Mouse (Mus musculus) midbrain, postnatal 0 days (tissue): ENCODE results near the gene Tex2. TPM values are rescaled to one million over a fixed set of nuclear protein-coding genes. Genes with fewer than 3 reads are reported as not detected.

Experiments used
- ATAC-seq: fragments of 200-750 bp; cut with Nextera tagmentation; 2 replicates; pipeline ENCODE4 v1.8.0; 2017; ENCODE audit warnings: moderate number of reproducible peaks, mild to moderate bottlenecking, moderate TSS enrichment, moderate library complexity; ENCODE audit not compliant: low FRiP score
- DNase-seq: peaks from one replicate; pipeline ENCODE4 v3.0.0-alpha.2; 2015; ENCODE audit warnings: low spot score
- H3K27ac ChIP-seq: fragments of 300-500 bp; sonication (generic); 2 replicates; pipeline ENCODE4 v1.5.1; 2014; ENCODE audit warnings: low read depth, mild to moderate bottlenecking, low read length, mixed read lengths
- H3K27me3 ChIP-seq: fragments of 300-500 bp; sonication (generic); 2 replicates; pipeline ENCODE4 v1.6.1; 2014; ENCODE audit warnings: low read length, control low read depth, mixed read lengths; ENCODE audit not compliant: insufficient read depth
- H3K36me3 ChIP-seq: fragments of 300-500 bp; sonication (generic); 2 replicates; pipeline ENCODE4 v1.6.1; 2014; ENCODE audit warnings: low read length, control low read depth, mixed read lengths; ENCODE audit not compliant: insufficient read depth
- H3K4me1 ChIP-seq: fragments of 300-500 bp; sonication (generic); 2 replicates; pipeline ENCODE4 v1.6.1; 2014; ENCODE audit warnings: mild to moderate bottlenecking, control low read depth, antibody characterized with exemption, low read length, mixed read lengths; ENCODE audit not compliant: insufficient read depth
- H3K4me2 ChIP-seq: fragments of 300-500 bp; sonication (generic); 2 replicates; pipeline ENCODE4 v1.6.1; 2014; ENCODE audit warnings: low read depth, mild to moderate bottlenecking, low read length, mixed read lengths; ENCODE audit not compliant: poor library complexity, severe bottlenecking
- H3K4me3 ChIP-seq: fragments of 300-500 bp; sonication (generic); 2 replicates; pipeline ENCODE4 v1.5.1; 2014; ENCODE audit warnings: low read depth, mild to moderate bottlenecking, low read length, moderate library complexity
- H3K9ac ChIP-seq: fragments of 300-500 bp; sonication (generic); replicated peaks from 2 replicates; pipeline ENCODE4 v1.6.1; 2014; ENCODE audit warnings: mild to moderate bottlenecking, low read length, moderate library complexity, mixed read lengths; ENCODE audit not compliant: poor library complexity, severe bottlenecking
- H3K9me3 ChIP-seq: fragments of 300-500 bp; sonication (generic); 2 replicates; pipeline ENCODE4 v1.6.1; 2016; ENCODE audit warnings: low read length, control low read depth
- CTCF ChIP-seq: IDR thresholded peaks from 2 replicates; pipeline ENCODE4 v1.5.1; 2016; ENCODE audit warnings: antibody characterized with exemption, mild to moderate bottlenecking
- WGBS: fragments of 180-500 bp; shearing (Covaris S2); extraction: QIAGEN DNeasy Blood & Tissue Kit; methylation state at CpG from one replicate; pipeline ENCODE4 v1.1.7; 2014; 5-methylcytosine and 5-hydroxymethylcytosine counted together
- polyA plus RNA-seq: library from polyadenylated mRNA; unstranded; fragments of >200 nt; fragmentation: Nextera tagmentation; extraction: Ambion mirVana; gene quantifications from 2 replicates; pipeline ENCODE4 v1.2.1, GENCODE M21; 2015
- total RNA-seq: library from RNA; depleted of rRNA; stranded (reverse); fragments of >200 nt; gene quantifications from 2 replicates; pipeline ENCODE4 v1.2.3, GENCODE M21; 2014

Gene Tex2
- total and polyA plus RNA-seq, 2 experiments from 2014 or later: 36.3 to 69.5 TPM

- no peak overlapping the region for H3K4me2 ChIP-seq
- TF ChIP-seq CTCF: no peak
- 0 out of 2 replicates have a peak, but pooled peaks cover 3% of the 10 kb centered on the region for H3K4me1 ChIP-seq
- peaks cover 17% of the 10 kb centered on the region for H3K36me3 ChIP-seq
- no peaks in the 10 kb centered on the region for H3K9me3 ChIP-seq
- H3K4me3 ChIP-seq: no peak overlapping the region
- DNase-seq: no peak
- no peaks in the 10 kb centered on the region for H3K27me3 ChIP-seq
- no peak overlapping the region for H3K9ac ChIP-seq
- WGBS: 92% methylated on average over 14 of the region's 14 CpGs
- H3K27ac ChIP-seq: no peak overlapping the region
- no peak for ATAC-seq
Observed at GRCm38 (mm10) chr11:106511236-106512005, 101.8 kb downstream of the Tex2 start.

GRCm38 (mm10) chr11:106507638-106508037, 105.6 kb downstream of the Tex2 start:
- no peak for TF ChIP-seq CTCF
- DNase-seq (no peak), ATAC-seq (no peak)
- Histone ChIP-seq H3K9me3 (no peaks in the 10 kb centered on the region), H3K27ac (no peak overlapping the region), H3K4me1 (no peaks in the 10 kb centered on the region), H3K36me3 (peaks cover 14% of the 10 kb centered on the region), H3K4me3 (no peak overlapping the region), H3K27me3 (no peaks in the 10 kb centered on the region), H3K4me2 (no peak overlapping the region), H3K9ac (no peak overlapping the region)
- WGBS: 94% methylated on average over 7 of the region's 7 CpGs

DNA sequence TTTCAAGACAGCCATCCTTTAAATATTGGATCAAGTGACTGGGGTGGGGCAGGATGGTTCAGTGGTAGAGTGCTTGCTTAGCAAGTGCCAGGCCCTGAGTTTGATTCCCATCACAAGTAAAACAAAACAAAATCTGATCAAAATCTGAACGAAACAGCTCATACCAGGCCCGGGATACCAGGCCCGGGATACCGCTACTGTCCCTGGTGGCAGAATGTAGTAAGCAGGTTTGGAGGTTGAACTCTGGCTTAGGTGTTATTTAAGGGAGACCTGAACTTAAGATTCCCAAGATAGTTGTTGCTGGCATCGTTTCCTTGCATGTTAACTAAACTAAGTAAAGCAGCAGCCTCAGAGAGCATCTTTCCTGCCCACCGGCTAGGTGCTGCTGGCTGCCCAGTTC, 107.0 kb downstream of the Tex2 start:
- ATAC-seq: no peak
- Histone ChIP-seq H3K9ac (no peak overlapping the region), H3K4me1 (no peaks in the 10 kb centered on the region), H3K4me3 (no peak overlapping the region), H3K36me3 (peaks cover 7% of the 10 kb centered on the region), H3K27ac (no peak overlapping the region), H3K27me3 (no peaks in the 10 kb centered on the region), H3K9me3 (no peaks in the 10 kb centered on the region), H3K4me2 (no peak overlapping the region)
- 88% methylated on average over 6 of the region's 6 CpGs for WGBS
- TF ChIP-seq CTCF: peak; percentile 40
- DNase-seq: no peak

- Histone ChIP-seq H3K9ac (no peak overlapping the region), H3K27ac (no peak overlapping the region), H3K9me3 (no peaks in the 10 kb centered on the region), H3K36me3 (peaks cover 3% of the 10 kb centered on the region), H3K4me3 (no peak overlapping the region), H3K27me3 (no peaks in the 10 kb centered on the region), H3K4me1 (no peaks in the 10 kb centered on the region), H3K4me2 (no peak overlapping the region)
- no peak for TF ChIP-seq CTCF
- no peak for DNase-seq
- ATAC-seq: no peak
Observed at GRCm38 (mm10) chr11:106504129-106504528, 109.1 kb downstream of the Tex2 start.

GRCm38 (mm10) chr11:106503425-106503717, 109.9 kb downstream of the Tex2 start:
- DNase-seq: no peak
- no peak overlapping the region for H3K4me3 ChIP-seq

GRCm38 (mm10) chr11:106502631-106503424, 110.4 kb downstream of the Tex2 start:
- no peak for ATAC-seq
- Histone ChIP-seq H3K4me1 (no peaks in the 10 kb centered on the region), H3K9ac (no peak overlapping the region), H3K9me3 (no peaks in the 10 kb centered on the region), H3K27ac (no peak overlapping the region), H3K36me3 (no peaks in the 10 kb centered on the region), H3K27me3 (no peaks in the 10 kb centered on the region), H3K4me2 (no peak overlapping the region), H3K4me3 (no peak overlapping the region)
- no peak for DNase-seq
- TF ChIP-seq CTCF: no peak
- 62% methylated on average over 13 of the region's 13 CpGs for WGBS

More at GRCm38 (mm10) chr11:106503425-106503717, 109.9 kb downstream of the Tex2 start:
- Histone ChIP-seq H3K9ac (no peak overlapping the region), H3K27me3 (no peaks in the 10 kb centered on the region), H3K27ac (no peak overlapping the region), H3K36me3 (no peaks in the 10 kb centered on the region), H3K4me1 (no peaks in the 10 kb centered on the region), H3K4me2 (no peak overlapping the region), H3K9me3 (no peaks in the 10 kb centered on the region)
- TF ChIP-seq CTCF: no peak
- ATAC-seq: no peak
- WGBS: 70% methylated on average over 4 of the region's 4 CpGs
